Mouse (Mus musculus) spleen, adult 2 months (tissue): Measurements from ENCODE around the gene Gm10964.

Source experiments
- CTCF ChIP-seq: fragments of 200-500 bp; IDR thresholded peaks from 2 replicates; pipeline ENCODE4 v1.5.1; 2011; ENCODE audit warnings: mild to moderate bottlenecking, inconsistent platforms; ENCODE audit not compliant: insufficient read depth, insufficient read length, insufficient replicate concordance; ENCODE audit errors: extremely low read depth
- POLR2A ChIP-seq: fragments of 200-500 bp; IDR thresholded peaks from 2 replicates; pipeline ENCODE4 v1.6.1; 2011; ENCODE audit warnings: low read depth, low read length, inconsistent platforms

GRCm38 (mm10) chr3:103780777-103781176 lies 41.6 kb downstream of the Gm10964 start:
- TF ChIP-seq CTCF (no peak), POLR2A (no peak)
